ENCODE assay signal across 7 mouse cellular contexts in the genomic region with DNA sequence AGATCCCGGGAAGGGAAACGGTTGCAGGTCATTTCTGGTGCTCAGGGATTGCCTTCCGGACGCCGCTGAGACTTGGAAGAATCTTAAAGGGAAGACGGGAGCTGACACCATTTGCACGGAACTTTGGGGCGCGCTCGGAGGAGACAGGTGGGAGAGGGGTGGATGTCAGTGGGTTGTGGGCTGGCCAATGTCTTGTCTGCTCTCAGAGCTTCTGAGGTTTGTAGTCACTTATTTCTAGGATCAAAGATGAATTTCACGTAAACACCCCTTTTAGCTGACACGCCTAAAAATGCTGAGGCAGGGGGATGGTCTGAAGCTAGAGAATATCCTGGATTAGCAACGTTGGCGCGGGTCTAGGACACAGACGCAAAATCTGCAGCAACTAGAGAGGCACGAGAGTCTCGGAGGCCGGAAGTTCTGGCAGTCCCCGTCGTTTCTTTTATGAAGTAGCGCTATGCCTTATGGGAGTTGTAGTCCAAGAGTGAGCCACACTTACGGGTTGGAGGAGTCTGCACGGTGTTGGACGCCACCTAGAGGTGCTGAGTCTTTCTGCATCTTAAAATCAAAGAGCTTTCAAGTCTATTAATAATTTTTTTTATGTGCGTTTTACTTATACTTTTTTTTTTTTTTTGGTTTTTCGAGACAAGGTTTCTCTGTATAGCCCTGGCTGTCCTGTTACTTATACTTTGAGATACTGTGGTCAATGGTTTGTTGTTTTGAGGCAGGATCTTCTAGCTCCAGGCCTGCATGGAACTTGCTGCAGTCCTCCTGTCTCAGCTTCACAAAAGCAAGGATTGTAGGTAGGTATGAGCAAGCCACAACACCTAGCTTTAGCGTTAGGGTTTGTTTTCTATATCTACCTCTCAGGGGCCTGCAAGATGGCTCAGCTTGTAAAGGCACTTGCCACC. TPM values are rescaled to one million over a fixed set of nuclear protein-coding genes. Genes with fewer than 3 reads are reported as not detected.
DNase-seq lines count a peak whose midpoint lies in the region; ATAC-seq lines count a peak whose summit lies in the region.

Gene Dnajc12 (plus strand): TSS at position 72 of the 908 bp plus-strand sequence.

- no peaks in the 10 kb centered on the region for H3K4me1 ChIP-seq in embryonic facial prominence, embryonic 12.5 days
- no peaks in the 10 kb centered on the region; the same call in 1 of the 2 replicates for H3K4me1 ChIP-seq in limb, embryonic 11.5 days (ENCODE audit: control insufficient read depth, insufficient read depth, low read length)
- H3K4me1 ChIP-seq in midbrain, embryonic 14.5 days (ENCODE audit: control insufficient read depth, insufficient read depth, low read length), result peaks cover 8% of the 10 kb centered on the region; the same call in 1 of the 2 replicates

- peak within 1 kb of the TSS; percentile 73 for H3K4me2 ChIP-seq in embryonic facial prominence, embryonic 12.5 days (replicated peaks)
- peak within 1 kb of the TSS; percentile 81 for H3K4me2 ChIP-seq in limb, embryonic 11.5 days (ENCODE audit: low read depth, severe bottlenecking)
- peak within 1 kb of the TSS; percentile 92 for H3K4me2 ChIP-seq in midbrain, embryonic 14.5 days (ENCODE audit: low read length)

- ATAC-seq in embryonic facial prominence, embryonic 12.5 days (ENCODE audit: insufficient number of reproducible peaks, insufficient read depth, low FRiP score, low TSS enrichment), result peak; percentile 91
- ATAC-seq in limb, embryonic 11.5 days (ENCODE audit: insufficient number of reproducible peaks, low FRiP score, low TSS enrichment, low read depth), result peak; percentile 91
- peak; percentile 93 for ATAC-seq in midbrain, embryonic 14.5 days (ENCODE audit: low FRiP score, low TSS enrichment)

- peak within 1 kb of the TSS; percentile 51 for H3K9ac ChIP-seq in embryonic facial prominence, embryonic 12.5 days
- H3K9ac ChIP-seq in limb, embryonic 11.5 days (ENCODE audit: low read length), result peak within 1 kb of the TSS; percentile 62
- peak within 1 kb of the TSS; percentile 69 for H3K9ac ChIP-seq in midbrain, embryonic 14.5 days (replicated peaks; ENCODE audit: low read length)

- WGBS in embryonic facial prominence, embryonic 12.5 days, result under 1% methylated on average over 28 of the region's 28 CpGs
- WGBS in limb, embryonic 11.5 days, result under 1% methylated on average over 28 of the region's 28 CpGs
- under 1% methylated on average over 28 of the region's 28 CpGs for WGBS in midbrain, embryonic 14.5 days

- peak; percentile 63 for DNase-seq in adrenal gland, postnatal 25 days
- DNase-seq in heart, adult 11 months, result peak; percentile 98
- DNase-seq in kidney, adult 18-20 months, result peak; percentile 70
- DNase-seq in limb, embryonic 11.5 days (ENCODE audit: low spot score), result peak; percentile 88
- peak; percentile 98 for DNase-seq in midbrain, embryonic 14.5 days
- peak; percentile 58 to 63 for DNase-seq in spleen, adult 18-20 months

- H3K27ac ChIP-seq in embryonic facial prominence, embryonic 12.5 days, result no peak within 1 kb of the TSS
- H3K27ac ChIP-seq in limb, embryonic 11.5 days (replicated peaks; ENCODE audit: low read depth, low read length), result no peak within 1 kb of the TSS
- H3K27ac ChIP-seq in midbrain, embryonic 14.5 days (replicated peaks; ENCODE audit: low read depth, low read length), result 0 out of 2 replicates have a peak within 1 kb of the TSS, but pooled peaks have one; percentile 32

- no peaks in the 10 kb centered on the region for H3K36me3 ChIP-seq in embryonic facial prominence, embryonic 12.5 days
- H3K36me3 ChIP-seq in limb, embryonic 11.5 days (ENCODE audit: control insufficient read depth, insufficient read depth, low read length), result no peaks in the 10 kb centered on the region
- no peaks in the 10 kb centered on the region for H3K36me3 ChIP-seq in midbrain, embryonic 14.5 days (ENCODE audit: control insufficient read depth, insufficient read depth, low read length)

- peaks cover 7% of the 10 kb centered on the region; the same call in 1 of the 2 replicates for H3K27me3 ChIP-seq in embryonic facial prominence, embryonic 12.5 days
- H3K27me3 ChIP-seq in limb, embryonic 11.5 days (ENCODE audit: control insufficient read depth, insufficient read depth, low read length), result no peaks in the 10 kb centered on the region
- peaks cover 4% of the 10 kb centered on the region; the same call in 1 of the 2 replicates for H3K27me3 ChIP-seq in midbrain, embryonic 14.5 days (ENCODE audit: control insufficient read depth, insufficient read depth, low read length)

- H3K9me3 ChIP-seq in embryonic facial prominence, embryonic 12.5 days, result no peaks in the 10 kb centered on the region
- no peaks in the 10 kb centered on the region for H3K9me3 ChIP-seq in limb, embryonic 11.5 days (ENCODE audit: control insufficient read depth, low read length)
- H3K9me3 ChIP-seq in midbrain, embryonic 14.5 days (ENCODE audit: control insufficient read depth, low read length), result no peaks in the 10 kb centered on the region

- peak within 1 kb of the TSS; percentile 58 for H3K4me3 ChIP-seq in embryonic facial prominence, embryonic 12.5 days
- peak within 1 kb of the TSS; percentile 44 for H3K4me3 ChIP-seq in limb, embryonic 11.5 days (ENCODE audit: low read depth, low read length)
- H3K4me3 ChIP-seq in midbrain, embryonic 14.5 days (replicated peaks; ENCODE audit: low read depth, low read length), result peak within 1 kb of the TSS; percentile 57

RNA-seq across cellular contexts. Expression of gene Dnajc12, which starts in this region (rescaled TPM):
- total RNA-seq in adrenal gland, postnatal 25 days (2021), result 9.0 and 15.1 TPM in 2 replicates
- polyA plus RNA-seq in embryonic facial prominence, embryonic 12.5 days (2016; fragmentation: Nextera tagmentation; extraction: Ambion mirVana), result 11.0 and 11.6 TPM in 2 replicates
- polyA plus RNA-seq in limb, embryonic 11.5 days (2014; fragmentation: Nextera tagmentation; extraction: Ambion mirVana), result 11.7 and 14.7 TPM in 2 replicates
- 20.5 and 20.8 TPM in 2 replicates for polyA plus RNA-seq in midbrain, embryonic 14.5 days (2014; fragmentation: Nextera tagmentation; extraction: Ambion mirVana)
